Mouse (Mus musculus) MEL (cell line): Measurements from ENCODE around the gene Tnnc2.

ENCODE experiments used
- CTCF ChIP-seq, 3 experiments: IDR thresholded peaks in 2 of 3; conservative IDR thresholded peaks in 1 of 3; 2 replicates each; pipeline ENCODE4 v1.5.1; 2011 to 2012; ENCODE audit warnings: low read length in 3 of 3, low read depth in 2 of 3, mild to moderate bottlenecking in 2 of 3, improper control_type of control experiment in 1 of 3, inconsistent platforms in 1 of 3, mixed read lengths in 1 of 3, moderate library complexity in 1 of 3; ENCODE audit not compliant: control insufficient read depth in 1 of 3, insufficient read depth in 1 of 3, poor library complexity in 1 of 3, severe bottlenecking in 1 of 3
- POLR2A ChIP-seq, 2 experiments: IDR thresholded peaks; 2 replicates each; pipeline ENCODE4 v1.6.1; 2011 to 2012; ENCODE audit warnings: low read length in 2 of 2, mild to moderate bottlenecking in 2 of 2, control low read depth in 1 of 2, improper control_type of control experiment in 1 of 2, low read depth in 1 of 2, moderate library complexity in 1 of 2; ENCODE audit not compliant: control insufficient read depth in 1 of 2, insufficient read depth in 1 of 2, poor library complexity in 1 of 2
- RCOR1 ChIP-seq: IDR thresholded peaks from 2 replicates; pipeline ENCODE4 v1.6.1; 2012; ENCODE audit warnings: low read depth, mild to moderate bottlenecking, inconsistent platforms, low read length, improper control_type of control experiment
- ZKSCAN1 ChIP-seq: IDR thresholded peaks from 2 replicates; pipeline ENCODE4 v1.6.1; 2012; ENCODE audit warnings: low read depth, mild to moderate bottlenecking, inconsistent platforms, low read length, improper control_type of control experiment, moderate library complexity
- ZMIZ1 ChIP-seq: IDR thresholded peaks from 2 replicates; pipeline ENCODE4 v1.6.1; 2012; ENCODE audit warnings: low read depth, mild to moderate bottlenecking, inconsistent platforms, low read length, improper control_type of control experiment, moderate library complexity

- no peak for TF ChIP-seq RCOR1
- TF ChIP-seq POLR2A (IDR thresholded peaks at IDR 0.05; ENCODE audit: control insufficient read depth in 1 of 2, insufficient read depth in 1 of 2, low read depth in 1 of 2, low read length in 2 of 2, poor library complexity in 1 of 2), result no peak
- no peak for TF ChIP-seq ZMIZ1
- TF ChIP-seq ZKSCAN1, result no peak
- no peak for TF ChIP-seq CTCF (IDR thresholded peaks at IDR 0.05 in 2 of 3, conservative IDR thresholded peaks at IDR 0.05 in 1 of 3; ENCODE audit: control insufficient read depth in 1 of 3, insufficient read depth in 1 of 3, low read depth in 2 of 3, low read length in 3 of 3, poor library complexity in 1 of 3, severe bottlenecking in 1 of 3)
These were observed 12.8 kb upstream of the Tnnc2 start for GRCm38 (mm10) chr2:164792400-164793190.
